Mouse (Mus musculus) layer of hippocampus, adult 9-10 months (tissue): ENCODE measurements around the gene Akap4.

Source experiments
- DNase-seq: peaks from one replicate; pipeline ENCODE4 v3.0.0; 2022; ENCODE audit warnings: low spot score

The Akap4 gene

GRCm38 (mm10) chrX:7067219-7067618, at the start of gene Akap4:
Akap4 (plus strand) TSS chrX:7067519.
- no peak for DNase-seq

GRCm38 (mm10) chrX:7041519-7041918, 25.8 kb upstream of the Akap4 start, which contains the start of gene Ccnb3:
Ccnb3 (minus strand) TSS chrX:7041619.
- DNase-seq, result no peak

DNA sequence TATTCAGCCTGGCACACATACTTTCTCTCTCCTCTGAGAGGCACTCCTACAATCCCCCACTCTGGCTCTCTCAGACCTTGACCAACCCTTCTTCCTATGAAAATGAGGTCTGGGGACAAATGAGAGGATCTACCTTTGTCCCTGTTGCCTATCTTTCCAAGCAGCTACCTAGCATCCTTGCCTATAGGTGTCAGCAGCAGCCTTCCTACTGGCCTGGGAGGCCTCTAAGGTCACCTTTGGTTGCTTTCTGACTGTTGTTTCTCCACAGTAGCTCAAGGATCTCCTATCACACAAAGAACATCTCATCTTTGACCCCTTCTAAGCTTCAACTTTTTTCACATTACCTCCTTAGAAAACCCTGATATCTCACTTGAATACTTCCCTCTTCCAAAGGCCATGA, 10.3 kb upstream of the Akap4 start:
- DNase-seq, result no peak

DNA sequence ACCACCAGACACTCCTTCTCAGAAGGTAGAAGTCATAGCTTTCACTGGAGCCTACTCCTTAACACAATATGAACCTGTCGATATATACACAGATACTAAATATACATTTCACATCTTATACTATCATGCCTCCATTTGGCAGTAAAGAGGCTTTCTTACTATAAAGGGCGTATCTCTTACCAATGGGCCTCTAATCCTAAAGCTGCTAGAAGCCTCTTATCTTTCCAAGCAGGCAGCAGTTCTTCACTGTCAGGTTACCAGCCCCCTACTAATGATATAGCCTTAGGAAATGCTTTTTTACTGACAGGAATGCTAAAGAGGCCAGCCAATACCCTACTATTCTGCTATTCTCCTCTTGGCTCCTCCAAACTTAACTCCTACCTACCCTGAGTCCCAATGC, 9.7 kb upstream of the Akap4 start:
- DNase-seq, result no peak

DNA sequence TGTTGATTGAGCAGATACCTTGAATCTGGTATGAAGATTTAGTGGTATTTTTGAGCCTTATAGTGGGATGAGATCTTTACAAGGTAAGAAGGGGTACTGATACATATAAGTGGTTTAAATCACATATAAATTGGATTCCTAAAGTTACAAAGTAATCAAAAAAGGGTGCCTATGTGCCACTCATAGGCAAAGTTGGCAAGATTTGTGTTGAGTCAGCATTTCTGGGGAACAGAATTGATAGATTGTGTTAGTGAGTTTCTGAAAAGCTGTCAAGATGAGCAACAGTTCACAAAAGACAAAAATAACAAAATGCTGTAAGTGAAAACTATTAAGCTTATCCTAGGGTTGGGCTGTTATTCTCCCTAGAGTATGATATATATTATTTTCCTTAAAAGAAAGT, 3.2 kb upstream of the Akap4 start:
- DNase-seq, result no peak

- no peak for DNase-seq
Observed at GRCm38 (mm10) chrX:7068002-7068401, 683 bp downstream of the Akap4 start.

GRCm38 (mm10) chrX:7079820-7080429, 12.6 kb downstream of the Akap4 start:
- no peak for DNase-seq

- no peak for DNase-seq
Observed at GRCm38 (mm10) chrX:7085878-7086277, 18.6 kb downstream of the Akap4 start.

DNA sequence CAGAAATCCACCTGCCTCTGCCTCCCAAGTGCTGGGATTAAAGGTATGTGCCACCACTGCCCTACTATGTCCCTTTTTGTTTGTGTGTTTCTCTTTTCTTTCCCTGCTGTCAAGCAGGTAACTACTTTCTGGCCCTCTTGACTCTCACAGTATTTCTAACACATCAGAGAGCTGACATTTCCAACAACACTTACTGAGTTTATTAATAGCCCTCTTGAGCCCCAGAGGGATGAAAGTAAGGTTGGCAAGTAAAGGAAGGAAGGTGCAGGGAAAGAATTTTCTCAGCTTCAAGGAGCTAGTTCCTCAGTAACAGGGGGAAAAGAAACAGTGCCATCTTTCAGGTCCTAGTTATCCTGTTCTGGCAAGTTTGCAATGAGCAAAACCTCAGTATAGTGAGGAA, 23.0 kb downstream of the Akap4 start:
- DNase-seq, result no peak

DNA sequence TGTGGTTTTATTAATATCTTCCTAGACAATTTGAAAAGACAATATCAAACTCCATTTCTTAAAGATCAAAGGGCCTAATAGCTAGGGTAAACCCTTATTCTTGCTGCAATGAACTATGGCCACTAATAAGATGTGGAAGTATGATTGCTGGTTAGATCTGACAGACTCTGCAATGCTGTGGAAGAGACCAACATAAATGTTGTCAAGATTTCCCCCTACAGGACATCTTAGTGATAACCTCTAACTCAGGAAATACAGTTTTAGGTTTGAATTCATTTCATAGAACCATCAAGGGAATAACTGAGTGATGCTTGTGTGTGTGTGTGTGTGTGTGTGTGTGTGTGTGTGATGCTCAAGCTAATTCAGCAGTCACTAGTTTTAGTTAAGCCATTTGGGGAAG, 35.0 kb downstream of the Akap4 start:
- DNase-seq, result no peak

DNA sequence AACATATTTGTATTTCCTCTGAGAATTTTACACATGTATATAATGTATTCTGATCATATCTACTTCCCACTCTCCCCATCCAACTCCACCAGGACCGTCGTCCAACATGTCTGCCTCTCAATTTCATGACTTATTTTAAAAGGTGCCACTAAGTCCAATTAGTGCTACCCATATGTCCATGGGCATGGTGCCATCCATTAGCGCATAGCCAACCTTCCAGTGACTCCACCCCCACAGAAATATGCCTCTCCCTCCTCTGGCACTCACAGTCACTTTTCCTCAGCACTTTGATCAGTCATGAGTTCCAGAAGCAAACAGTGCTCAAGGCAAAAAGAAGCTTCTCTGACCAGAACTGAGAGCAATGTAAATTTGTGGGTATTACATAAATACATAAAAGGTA, 47.6 kb downstream of the Akap4 start:
- no peak for DNase-seq

DNA sequence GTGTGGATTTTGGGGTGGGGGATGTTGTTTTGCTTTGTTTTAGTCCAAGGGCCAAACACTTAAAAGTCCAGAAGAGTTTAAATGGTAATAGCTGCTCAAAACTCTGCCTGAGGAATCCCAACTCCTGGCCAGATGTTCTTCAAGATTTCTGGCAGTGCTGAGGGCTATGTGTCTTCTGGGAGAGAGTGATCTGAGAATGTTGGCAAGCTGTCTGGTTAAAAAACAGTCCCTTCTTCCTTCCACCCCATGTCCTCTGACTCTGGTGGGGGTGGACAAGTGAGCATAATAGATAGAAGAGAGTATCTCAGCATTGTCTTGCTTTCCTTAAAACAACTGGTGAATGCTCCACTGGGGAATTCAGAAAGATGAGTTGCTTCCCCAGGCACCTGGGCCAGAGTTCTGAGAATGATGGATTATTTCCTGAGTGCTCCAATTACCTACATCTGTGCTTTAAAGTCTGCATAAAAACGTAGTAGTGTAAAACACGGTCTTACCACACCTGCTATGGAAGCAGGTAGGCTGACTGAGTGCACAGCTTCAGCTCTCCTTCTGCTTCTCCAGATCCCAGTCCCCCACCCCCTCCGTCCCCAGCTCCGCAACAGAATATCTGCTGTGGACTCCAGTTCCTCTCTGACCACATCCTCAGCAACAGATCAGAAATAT, 54.4 kb downstream of the Akap4 start:
- no peak for DNase-seq
